8 mouse cellular contexts compared by ENCODE assay signal in the genomic region with DNA sequence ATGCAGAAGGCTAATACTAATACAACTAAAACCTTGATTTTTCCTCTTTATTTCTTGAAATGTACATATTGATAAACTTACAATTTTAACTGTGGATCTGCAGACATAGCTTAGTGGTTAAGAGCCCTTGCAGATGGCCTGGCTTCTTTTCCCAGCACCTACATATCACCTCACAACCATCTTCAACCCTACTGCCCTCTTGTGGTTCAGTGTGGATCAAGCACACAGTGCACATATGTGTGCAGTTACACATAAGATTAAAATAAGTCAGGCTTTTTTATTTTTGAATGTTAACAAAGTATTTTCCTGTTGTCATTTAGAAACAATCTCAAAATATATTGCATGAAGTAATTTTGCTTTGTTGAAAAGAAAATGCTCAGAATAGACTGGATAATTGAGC.
DNase-seq lines count a peak whose midpoint lies in the region.

No protein-coding gene starts in this region.

- peak; percentile 9 for DNase-seq in heart, postnatal 4 days
- DNase-seq in heart, adult 8-10 months (ENCODE audit: low spot score) = no peak
- DNase-seq in B cell, adult 2 months = peak; percentile 25 to 28
- DNase-seq in ZHBTc4 (ENCODE audit: low read depth, low spot score) = peak; percentile 75
- peak; percentile 35 for DNase-seq in lung, postnatal 25 days (ENCODE audit: low spot score)
- no peak for DNase-seq in left cerebral cortex, adult 8-10 months (ENCODE audit: low spot score in 2 of 2)
- DNase-seq in layer of hippocampus, adult 11-12 months (ENCODE audit: low spot score) = no peak
- DNase-seq in gastrocnemius, postnatal 10 days = no peak

Comparison
In these comparisons a context has a peak if more than half of its experiments do, and no peak if none do; other contexts are left out.
1. DNase-seq: peak in heart, postnatal 4 days (single experiment), B cell, adult 2 months (2 of 2), ZHBTc4 (single experiment) and lung, postnatal 25 days (single experiment); none in heart, adult 8-10 months (single experiment), left cerebral cortex, adult 8-10 months (0 of 2), layer of hippocampus, adult 11-12 months (single experiment) and gastrocnemius, postnatal 10 days (single experiment).